Mouse (Mus musculus) adrenal gland, adult (tissue): Measurements from ENCODE around the gene Pmm1.

Source experiments
- DNase-seq, 2 experiments: peaks; one replicate each; pipeline ENCODE4 v3.0.0; 2022 to 2023; ENCODE audit warnings: low spot score in 1 of 2; ENCODE audit not compliant: inconsistent age in 2 of 2

Gene Pmm1

DNA sequence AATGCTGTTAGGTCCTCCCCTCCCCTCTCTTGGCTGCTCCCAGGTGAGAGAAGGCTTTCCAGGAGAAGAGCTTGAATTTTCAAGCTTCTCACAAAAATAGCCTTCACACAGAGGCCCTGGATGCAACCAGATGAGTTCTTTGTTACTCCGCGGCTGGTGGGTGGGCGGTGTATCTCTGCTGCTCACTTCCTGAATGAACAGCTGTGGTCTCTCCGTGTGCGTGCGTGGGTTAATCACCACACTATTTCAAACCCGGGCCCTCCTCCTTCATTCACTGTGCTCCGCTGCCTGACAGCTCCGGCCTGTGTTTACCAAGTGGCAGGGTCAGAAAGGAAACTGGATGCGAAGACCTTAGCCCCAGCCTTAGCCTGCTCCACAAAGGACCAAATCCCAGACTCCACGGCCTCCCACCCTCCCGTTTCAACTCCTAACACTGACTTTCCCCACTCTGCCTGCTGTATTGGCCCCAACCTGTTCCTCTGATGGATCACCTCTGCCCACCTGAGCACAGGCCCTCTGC is 27.7 kb downstream of the Pmm1 start:
- DNase-seq, result no peak

- peak; percentile 65 to 84 for DNase-seq
These were observed 32.5 kb downstream of the Pmm1 start for GRCm38 (mm10) chr15:81928277-81928676.

GRCm38 (mm10) chr15:81927741-81928140 is 33.0 kb downstream of the Pmm1 start:
- DNase-seq, result peak; percentile 67 to 77

DNA sequence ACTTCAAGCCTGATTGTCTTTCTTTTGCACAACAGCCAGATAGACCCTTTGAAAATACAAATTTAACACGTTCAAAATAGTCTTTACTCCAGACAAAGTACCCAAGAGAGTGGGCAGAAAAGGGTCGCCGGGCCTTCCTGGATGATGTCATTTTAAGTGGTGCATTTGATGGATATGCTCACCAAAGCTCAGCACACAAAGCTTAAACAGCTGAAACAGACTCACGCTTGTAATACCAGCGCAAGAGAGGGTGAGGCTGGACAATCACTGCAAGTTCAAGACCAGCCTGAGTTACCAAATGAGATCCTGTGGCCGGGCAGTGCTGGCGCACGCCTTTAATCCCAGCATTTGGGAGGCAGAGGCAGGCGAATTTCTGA is 34.3 kb downstream of the Pmm1 start:
- DNase-seq, result peak in 1 of 2 experiments; percentile 44

- DNase-seq, result peak; percentile 96 to 97
These were observed 34.8 kb downstream of the Pmm1 start, which contains the start of gene Polr3h for GRCm38 (mm10) chr15:81925760-81926445. Gene Polr3h, minus strand, starts transcription at chr15:81926240.

DNA sequence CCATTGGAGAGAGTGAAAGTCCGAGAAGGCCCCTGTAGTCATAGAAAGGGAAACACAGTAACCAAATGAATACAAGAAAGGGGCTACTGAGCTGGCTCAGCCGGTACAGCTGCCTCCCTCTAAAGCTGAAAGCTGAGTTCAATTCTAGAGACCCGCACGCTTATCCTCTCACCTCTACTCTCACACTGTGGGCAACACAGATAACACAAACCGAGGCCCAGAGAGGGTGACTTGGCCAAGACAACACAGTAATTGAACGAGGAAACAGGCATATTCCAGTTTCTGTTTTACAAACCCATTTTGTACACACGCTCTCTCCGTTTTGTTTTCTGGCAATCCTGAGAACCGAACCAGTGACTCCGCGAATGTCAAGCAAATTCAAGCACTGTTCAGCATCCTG is 35.8 kb downstream of the Pmm1 start:
- no peak for DNase-seq

GRCm38 (mm10) chr15:81921255-81921654 is 39.5 kb downstream of the Pmm1 start:
- no peak for DNase-seq

DNA sequence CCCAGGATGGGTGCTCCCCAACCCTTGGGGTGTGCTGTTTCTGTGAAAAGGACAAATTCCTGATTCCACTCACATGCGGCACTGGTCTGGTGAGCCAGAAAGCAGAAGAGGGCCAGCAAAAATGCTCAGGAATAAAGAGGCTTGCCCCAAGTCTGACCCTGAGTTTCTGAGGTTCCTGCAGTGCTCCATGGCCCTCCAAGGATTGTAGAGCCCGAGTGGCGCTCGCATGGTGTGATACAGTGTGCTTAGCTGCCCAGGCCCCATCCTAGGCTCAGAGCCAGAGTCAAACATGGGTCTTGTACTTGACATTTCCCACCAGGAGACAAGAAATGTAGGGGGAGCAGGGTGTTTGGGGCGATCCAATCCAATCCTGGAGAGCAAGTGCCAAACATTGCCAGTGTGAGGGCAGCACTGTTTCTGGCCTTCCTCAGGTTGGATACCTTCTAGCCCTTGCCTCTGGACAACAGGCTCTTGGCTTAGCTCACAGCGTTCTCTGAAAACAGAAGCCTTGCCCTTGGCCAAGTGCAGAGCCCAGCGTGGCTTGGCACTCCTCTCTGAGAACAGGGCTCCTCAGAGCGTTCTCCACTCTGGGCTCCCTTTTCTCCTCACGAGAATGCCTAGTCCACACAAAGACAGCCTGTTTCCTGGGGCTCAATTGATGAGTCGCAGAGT is 40.0 kb downstream of the Pmm1 start:
- peak in 1 of 2 experiments; percentile 30 for DNase-seq

DNA sequence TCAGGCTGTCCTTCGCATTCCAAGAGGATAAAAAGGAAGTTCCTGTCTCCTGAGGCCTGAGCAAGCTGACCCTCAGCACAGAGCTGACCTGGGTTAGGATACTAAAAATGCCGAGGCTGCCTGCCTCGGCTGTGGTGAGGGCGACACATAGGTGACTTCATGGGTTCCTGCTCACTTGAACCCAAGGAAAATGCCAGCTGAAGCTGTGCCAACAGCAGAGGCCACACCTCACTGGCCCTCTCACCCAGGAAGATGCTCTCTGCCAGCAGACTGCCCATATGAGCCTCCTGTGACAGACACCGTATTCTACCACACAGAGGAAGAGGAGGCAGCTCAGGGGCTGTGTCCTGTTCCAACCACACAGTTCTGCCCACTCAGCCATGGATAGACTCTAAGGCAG is 41.7 kb downstream of the Pmm1 start:
- peak in 1 of 2 experiments; percentile 44 for DNase-seq

- peak; percentile 74 to 90 for DNase-seq
These were observed 42.9 kb downstream of the Pmm1 start for GRCm38 (mm10) chr15:81917621-81918463.

GRCm38 (mm10) chr15:81917201-81917600 is 43.5 kb downstream of the Pmm1 start:
- DNase-seq, result no peak

DNA sequence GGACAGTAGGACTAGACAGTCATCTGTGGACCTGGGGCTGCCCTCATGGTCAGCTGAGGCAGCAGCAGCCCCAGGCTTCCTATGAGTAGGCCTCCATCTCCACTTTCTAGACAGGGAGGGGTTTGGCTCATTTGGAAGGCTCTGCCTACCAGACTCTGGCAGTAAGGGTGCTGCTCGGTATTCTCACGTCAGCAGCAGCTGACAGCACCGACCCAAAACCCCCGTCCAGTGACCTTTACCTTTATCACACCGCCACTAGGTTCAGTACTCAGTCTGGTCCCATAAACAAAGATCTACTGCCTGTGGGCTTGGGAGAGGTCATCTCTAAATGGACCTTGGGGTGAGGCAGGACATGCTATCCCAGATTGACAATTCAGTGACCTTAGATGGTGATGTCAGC is 45.1 kb downstream of the Pmm1 start:
- DNase-seq, result no peak

DNA sequence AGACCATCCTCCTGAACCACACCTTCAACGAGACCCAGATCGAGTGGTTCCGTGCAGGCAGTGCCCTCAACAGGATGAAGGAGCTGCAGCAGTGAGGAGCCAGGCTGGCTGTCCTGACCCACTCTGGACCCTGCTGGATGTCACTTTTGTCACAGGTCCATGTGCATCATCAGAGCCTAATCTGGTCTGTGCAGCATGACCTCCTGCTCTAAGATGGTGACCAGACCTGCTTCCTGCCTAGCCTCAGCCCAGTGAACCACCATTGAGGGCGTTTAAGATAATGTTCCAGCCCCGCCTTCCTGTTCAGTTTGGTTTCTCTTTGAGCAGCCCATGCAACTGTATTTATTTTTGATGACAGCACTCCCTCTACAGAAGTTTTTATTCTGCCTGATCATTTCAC is 46.1 kb downstream of the Pmm1 start:
- no peak for DNase-seq

DNA sequence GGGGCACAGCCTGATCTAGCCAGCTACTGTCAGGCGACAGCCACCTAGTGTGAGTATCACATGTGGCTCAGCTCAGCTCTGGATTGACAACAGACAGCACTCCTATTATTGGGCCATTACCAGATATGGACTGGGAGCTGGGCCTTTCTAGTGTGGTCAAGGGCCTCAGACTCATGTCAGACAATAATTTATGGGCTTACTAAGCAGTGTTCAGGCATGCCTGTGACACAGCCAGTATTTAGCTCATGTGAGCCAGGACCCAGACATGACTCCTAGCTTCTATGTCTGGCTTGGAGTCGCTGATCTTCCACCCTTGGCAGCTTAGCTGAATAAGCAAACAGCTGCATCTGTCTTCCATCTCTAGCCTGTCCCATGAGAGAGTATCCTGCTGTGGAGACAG is 48.2 kb downstream of the Pmm1 start:
- DNase-seq, result peak in 1 of 2 experiments; percentile 50

DNA sequence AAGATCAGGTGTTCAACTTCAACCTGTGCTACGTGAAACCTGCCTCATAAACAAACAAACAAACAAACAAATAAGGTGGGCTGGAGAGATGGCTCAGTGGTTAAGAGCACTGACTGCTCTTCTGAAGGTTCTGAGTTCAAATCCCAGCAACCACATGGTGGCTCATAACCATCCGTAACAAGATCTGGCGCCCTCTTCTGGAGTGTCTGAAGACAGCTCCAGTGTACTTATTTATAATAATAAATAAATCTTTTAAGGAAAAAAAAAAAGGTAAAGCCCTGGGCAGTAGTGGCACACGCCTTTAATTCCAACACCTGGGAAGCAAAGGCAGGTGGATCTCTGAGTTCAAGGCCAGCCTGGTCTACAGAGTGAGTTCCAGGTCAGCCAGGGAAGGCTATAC is 52.0 kb downstream of the Pmm1 start:
- DNase-seq, result peak in 1 of 2 experiments; percentile 29

DNA sequence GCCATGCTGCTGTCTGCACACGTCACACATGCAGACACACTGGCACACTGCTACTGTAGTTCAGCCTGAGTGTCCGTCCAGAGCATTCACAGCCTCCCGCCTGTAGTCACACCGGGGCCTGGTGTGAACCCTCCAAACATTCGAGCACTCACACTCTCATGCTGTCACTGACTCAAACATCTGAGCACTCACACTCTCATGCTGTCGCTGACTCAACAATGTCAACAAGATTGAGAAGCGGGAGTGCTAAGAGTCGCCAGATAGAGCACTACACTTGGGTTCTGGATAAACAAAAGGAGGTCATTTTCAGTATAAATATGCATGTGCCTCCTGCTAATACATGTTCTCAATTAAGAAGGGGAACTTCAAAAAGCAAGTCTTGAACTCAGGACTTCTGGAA is 52.8 kb downstream of the Pmm1 start:
- DNase-seq, result no peak

DNA sequence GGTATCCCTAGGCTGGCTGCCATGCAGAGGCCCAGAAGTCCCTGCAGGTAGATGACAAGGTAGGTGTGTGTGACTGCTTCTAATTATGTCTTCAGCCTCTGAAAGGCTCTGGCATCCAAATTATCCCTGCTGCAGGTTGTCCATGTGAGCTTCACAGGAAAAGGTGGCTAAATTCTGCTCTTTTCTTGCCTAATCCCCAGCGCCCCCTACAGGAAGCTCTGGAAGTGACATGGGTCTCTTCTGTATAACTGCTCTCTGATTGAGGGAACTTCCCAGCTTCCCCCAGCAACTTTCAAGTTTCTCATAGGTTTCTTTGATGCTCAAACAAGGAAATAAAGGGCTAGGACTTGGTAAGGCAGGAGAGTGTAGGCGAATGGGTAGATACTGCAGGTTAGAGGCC is 55.8 kb downstream of the Pmm1 start:
- DNase-seq, result peak; percentile 59 to 89
